Mouse (Mus musculus) adrenal gland, postnatal 14 days (tissue): ENCODE measurements around the gene Arx. TPM values are rescaled to one million over a fixed set of nuclear protein-coding genes. Genes with fewer than 3 reads are reported as not detected.

Experiments
- DNase-seq: peaks from one replicate; pipeline ENCODE4 v3.0.0; 2021; ENCODE audit warnings: mixed read lengths
- long read RNA-seq, 2 experiments: library from polyadenylated mRNA; stranded (forward); transcript quantifications; one replicate each; pipeline ENCODE4 v2.0.0; 2021
- total RNA-seq: library from RNA; stranded (reverse); gene quantifications from 2 replicates; pipeline ENCODE4 v1.2.3, GENCODE M21; 2021

Gene Arx
- 0.22 TPM in 1 of 2 replicates, not detected in the other for total RNA-seq
- long read RNA-seq, experiment 1 = 0 reads
- long read RNA-seq, experiment 2 = 0 reads

- DNase-seq = peak; percentile 72
Observed at GRCm38 (mm10) chrX:93286291-93286893, at the start of gene Arx. Gene Arx (plus strand): TSS chrX:93286445.

GRCm38 (mm10) chrX:93251329-93251728, 34.9 kb upstream of the Arx start:
- DNase-seq = no peak

- DNase-seq = no peak
Observed at GRCm38 (mm10) chrX:93275689-93276088, 10.6 kb upstream of the Arx start.

GRCm38 (mm10) chrX:93279940-93280339, 6.3 kb upstream of the Arx start:
- no peak for DNase-seq

GRCm38 (mm10) chrX:93281028-93281723, 5.1 kb upstream of the Arx start:
- DNase-seq = peak; percentile 79

GRCm38 (mm10) chrX:93281756-93282155, 4.5 kb upstream of the Arx start:
- DNase-seq = no peak

- DNase-seq = no peak
Observed at GRCm38 (mm10) chrX:93285091-93285490, 1.2 kb upstream of the Arx start.

- no peak for DNase-seq
Observed at GRCm38 (mm10) chrX:93288339-93288738, 2.1 kb downstream of the Arx start.

- no peak for DNase-seq
Observed at GRCm38 (mm10) chrX:93289076-93289475, 2.8 kb downstream of the Arx start.

GRCm38 (mm10) chrX:93289851-93290380, 3.7 kb downstream of the Arx start:
- no peak for DNase-seq

GRCm38 (mm10) chrX:93292031-93292430, 5.8 kb downstream of the Arx start:
- no peak for DNase-seq

GRCm38 (mm10) chrX:93294736-93295490, 8.7 kb downstream of the Arx start:
- no peak for DNase-seq

- no peak for DNase-seq
Observed at GRCm38 (mm10) chrX:93295819-93296218, 9.6 kb downstream of the Arx start.

GRCm38 (mm10) chrX:93297001-93297441, 10.8 kb downstream of the Arx start:
- DNase-seq = no peak

GRCm38 (mm10) chrX:93299046-93299626, 12.9 kb downstream of the Arx start:
- no peak for DNase-seq

GRCm38 (mm10) chrX:93299771-93300170, 13.5 kb downstream of the Arx start:
- DNase-seq = no peak

GRCm38 (mm10) chrX:93300183-93300815, 14.1 kb downstream of the Arx start:
- no peak for DNase-seq

GRCm38 (mm10) chrX:93301798-93302197, 15.6 kb downstream of the Arx start:
- no peak for DNase-seq

- no peak for DNase-seq
Observed at GRCm38 (mm10) chrX:93305780-93306179, 19.5 kb downstream of the Arx start.

- DNase-seq = no peak
Observed at GRCm38 (mm10) chrX:93317577-93317976, 31.3 kb downstream of the Arx start.

- no peak for DNase-seq
Observed at GRCm38 (mm10) chrX:93319979-93320378, 33.7 kb downstream of the Arx start.

- no peak for DNase-seq
Observed at GRCm38 (mm10) chrX:93321336-93321735, 35.1 kb downstream of the Arx start.
